Mouse (Mus musculus): ENCODE data around the gene Nhs.

Nhs gene

GRCm38 (mm10) chrX:161943098-161943680 is 216.3 kb downstream of the Nhs start:
- DNase-seq (ENCODE audit: low spot score in 2 of 2): no peak

GRCm38 (mm10) chrX:161940696-161941095 is 218.8 kb downstream of the Nhs start:
- no peak for DNase-seq (ENCODE audit: low spot score in 2 of 2)

GRCm38 (mm10) chrX:161926683-161927053 is 232.9 kb downstream of the Nhs start:
- no peak for DNase-seq (ENCODE audit: low spot score in 2 of 2)

- peak in 1 of 2 experiments; percentile 1 for DNase-seq (ENCODE audit: low spot score in 2 of 2)
Observed at GRCm38 (mm10) chrX:161925973-161926682, 233.4 kb downstream of the Nhs start.

- no peak for DNase-seq (ENCODE audit: low spot score in 2 of 2)
Observed at GRCm38 (mm10) chrX:161922655-161923054, 236.9 kb downstream of the Nhs start.

- DNase-seq (ENCODE audit: low spot score in 2 of 2): no peak
Observed at GRCm38 (mm10) chrX:161921581-161921980, 237.9 kb downstream of the Nhs start.

GRCm38 (mm10) chrX:161909963-161910362 is 249.6 kb downstream of the Nhs start:
- no peak for DNase-seq (ENCODE audit: low spot score in 2 of 2)

GRCm38 (mm10) chrX:161908652-161909403 is 250.7 kb downstream of the Nhs start:
- DNase-seq (ENCODE audit: low spot score in 2 of 2): peak; percentile 20 to 24

GRCm38 (mm10) chrX:161907595-161908592 is 251.6 kb downstream of the Nhs start:
- no peak for DNase-seq (ENCODE audit: low spot score in 2 of 2)

GRCm38 (mm10) chrX:161894442-161894841 is 265.1 kb downstream of the Nhs start:
- DNase-seq (ENCODE audit: low spot score in 2 of 2): no peak

- DNase-seq (ENCODE audit: low spot score in 2 of 2): no peak
Observed at GRCm38 (mm10) chrX:161883661-161884060, 275.9 kb downstream of the Nhs start.

- DNase-seq (ENCODE audit: low spot score in 2 of 2): no peak
Observed at GRCm38 (mm10) chrX:161877123-161877522, 282.4 kb downstream of the Nhs start.

GRCm38 (mm10) chrX:161873511-161873910 is 286.0 kb downstream of the Nhs start:
- DNase-seq (ENCODE audit: low spot score in 2 of 2): peak in 1 of 2 experiments; percentile 3

GRCm38 (mm10) chrX:161871306-161871705 is 288.2 kb downstream of the Nhs start:
- no peak for DNase-seq (ENCODE audit: low spot score in 2 of 2)

GRCm38 (mm10) chrX:161855630-161856029 is 303.9 kb downstream of the Nhs start:
- no peak for DNase-seq (ENCODE audit: low spot score in 2 of 2)

- DNase-seq (ENCODE audit: low spot score in 2 of 2): peak in 1 of 2 experiments; percentile 18
Observed at GRCm38 (mm10) chrX:161853626-161854312, 305.8 kb downstream of the Nhs start.

- peak in 1 of 2 experiments; percentile 17 for DNase-seq (ENCODE audit: low spot score in 2 of 2)
Observed at GRCm38 (mm10) chrX:161826186-161826585, 333.3 kb downstream of the Nhs start.

GRCm38 (mm10) chrX:161790182-161790581 is 369.3 kb downstream of the Nhs start:
- DNase-seq (ENCODE audit: low spot score in 2 of 2): peak in 1 of 2 experiments; percentile 31

Data from frontal cortex, postnatal 36 days (tissue).